ENCODE assay signal across 27 mouse cellular contexts in the genomic region with DNA sequence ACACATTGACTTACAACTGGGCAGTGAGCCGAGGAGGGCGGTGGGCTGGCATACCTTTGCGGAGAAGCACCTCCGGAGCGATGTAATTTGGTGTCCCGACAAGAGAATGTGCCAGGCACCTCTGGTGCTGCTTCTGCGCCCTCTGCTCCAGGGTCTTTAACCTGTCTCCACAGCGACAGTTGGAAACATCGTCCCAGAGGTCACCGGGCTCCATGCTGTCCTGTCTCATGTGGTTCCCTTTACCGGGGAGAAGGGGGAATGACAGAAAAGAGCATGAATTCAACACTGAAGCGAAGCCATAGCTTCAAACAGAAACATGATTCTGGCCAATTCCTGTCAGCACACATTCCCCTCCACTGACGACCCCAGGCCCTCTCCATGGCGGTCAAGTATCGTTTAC. TPM values are rescaled to one million over a fixed set of nuclear protein-coding genes. Genes with fewer than 3 reads are reported as not detected.
DNase-seq lines count a peak whose midpoint lies in the region; ATAC-seq lines count a peak whose summit lies in the region.
"Had no signal": no experiment of that assay in that cellular context is flagged by ENCODE, and none has a peak within 500 bp of the region (broad histone marks: within the 10 kb centered on the region; RNA-seq: fewer than 3 reads in every experiment).

No protein-coding gene starts in this region.

- no peaks in the 10 kb centered on the region for H3K9me3 ChIP-seq in embryonic facial prominence, embryonic 14.5 days (ENCODE audit: control insufficient read depth, low read length)
- H3K9me3 ChIP-seq in embryonic facial prominence, embryonic 10.5 days: no peaks in the 10 kb centered on the region
- H3K9me3 ChIP-seq in heart, embryonic 10.5 days: no peaks in the 10 kb centered on the region
- H3K9me3 ChIP-seq: embryonic facial prominence, embryonic 12.5 days; embryonic facial prominence, embryonic 15.5 days; forebrain, embryonic 13.5 days; forebrain, embryonic 15.5 days had no signal

- H3K4me1 ChIP-seq in embryonic facial prominence, embryonic 14.5 days (ENCODE audit: control insufficient read depth, insufficient read depth, low read length): no peaks in the 10 kb centered on the region
- no peaks in the 10 kb centered on the region for H3K4me1 ChIP-seq in embryonic facial prominence, embryonic 10.5 days
- no peaks in the 10 kb centered on the region for H3K4me1 ChIP-seq in heart, embryonic 10.5 days
- H3K4me1 ChIP-seq: embryonic facial prominence, embryonic 12.5 days; embryonic facial prominence, embryonic 15.5 days; forebrain, embryonic 13.5 days; forebrain, embryonic 15.5 days had no signal

- H3K9ac ChIP-seq in embryonic facial prominence, embryonic 14.5 days (ENCODE audit: low read depth, low read length): no peak overlapping the region
- H3K9ac ChIP-seq: embryonic facial prominence, embryonic 12.5 days; embryonic facial prominence, embryonic 15.5 days; forebrain, embryonic 13.5 days; forebrain, embryonic 15.5 days; forebrain, postnatal 0 days had no signal

- ATAC-seq in embryonic facial prominence, embryonic 14.5 days (ENCODE audit: low read depth): no peak
- ATAC-seq: CD4-positive, CD25-positive, alpha-beta regulatory T cell, adult 4 months; forebrain, embryonic 13.5 days; forebrain, embryonic 15.5 days; forebrain, postnatal 0 days had no signal

- peak; percentile 25 for DNase-seq in embryonic facial prominence, embryonic 14.5 days (ENCODE audit: low spot score)
- no peak for DNase-seq in embryonic facial prominence, embryonic 10.5 days (ENCODE audit: low spot score)
- peak; percentile 67 for DNase-seq in heart, embryonic 10.5 days (ENCODE audit: low spot score)
- no peak for DNase-seq in heart, postnatal 25 days (ENCODE audit: low spot score)
- DNase-seq in testis, postnatal 10 days (ENCODE audit: low spot score): peak; percentile 40
- no peak for DNase-seq in testis, postnatal 14 days (ENCODE audit: low spot score)
- DNase-seq: adrenal gland, adult 2 months; adrenal gland, postnatal 10 days; adrenal gland, postnatal 25 days; cerebellum, adult 11 months; cerebellum, adult 18-20 months; cerebellum, adult 8-10 months; cerebellum, adult 9-11 months; cerebellum, postnatal 36 days had no signal

- intact Hi-C loops in heart, postnatal 25 days (cut with DNase I): no loop called here

- H3K27ac ChIP-seq in embryonic facial prominence, embryonic 14.5 days (replicated peaks; ENCODE audit: low read depth, low read length): no peak overlapping the region
- H3K27ac ChIP-seq in embryonic facial prominence, embryonic 10.5 days (replicated peaks): no peak overlapping the region
- no peak overlapping the region for H3K27ac ChIP-seq in heart, embryonic 10.5 days
- H3K27ac ChIP-seq: embryonic facial prominence, embryonic 12.5 days; embryonic facial prominence, embryonic 15.5 days; forebrain, embryonic 13.5 days; forebrain, embryonic 15.5 days had no signal

- no peak overlapping the region for H3K4me3 ChIP-seq in embryonic facial prominence, embryonic 14.5 days (ENCODE audit: low read depth, low read length)
- H3K4me3 ChIP-seq in embryonic facial prominence, embryonic 10.5 days: no peak overlapping the region
- H3K4me3 ChIP-seq in heart, embryonic 10.5 days: no peak overlapping the region
- H3K4me3 ChIP-seq: embryonic facial prominence, embryonic 12.5 days; embryonic facial prominence, embryonic 15.5 days; erythroblast, embryonic 14.5 days; forebrain, embryonic 13.5 days; forebrain, embryonic 15.5 days had no signal

- H3K27me3 ChIP-seq in embryonic facial prominence, embryonic 14.5 days (replicated peaks; ENCODE audit: control insufficient read depth, insufficient read depth, low read length): no peaks in the 10 kb centered on the region
- H3K27me3 ChIP-seq in embryonic facial prominence, embryonic 10.5 days (replicated peaks; ENCODE audit: low read depth, poor library complexity, severe bottlenecking): no peaks in the 10 kb centered on the region
- H3K27me3 ChIP-seq in heart, embryonic 10.5 days (ENCODE audit: insufficient read depth, poor library complexity, severe bottlenecking): no peaks in the 10 kb centered on the region
- H3K27me3 ChIP-seq: CH12.LX; embryonic facial prominence, embryonic 12.5 days; embryonic facial prominence, embryonic 15.5 days; forebrain, embryonic 13.5 days; forebrain, embryonic 15.5 days had no signal

- 92% methylated on average over 15 of the region's 15 CpGs for WGBS in embryonic facial prominence, embryonic 14.5 days
- WGBS in embryonic facial prominence, embryonic 10.5 days: 89% methylated on average over 15 of the region's 15 CpGs
- 94% methylated on average over 15 of the region's 15 CpGs for WGBS in heart, embryonic 10.5 days

- peaks cover 85% of the 10 kb centered on the region for H3K36me3 ChIP-seq in embryonic facial prominence, embryonic 14.5 days (ENCODE audit: control insufficient read depth, insufficient read depth, low read length)
- peaks cover 90% of the 10 kb centered on the region for H3K36me3 ChIP-seq in embryonic facial prominence, embryonic 10.5 days (replicated peaks)
- peaks cover 83% of the 10 kb centered on the region for H3K36me3 ChIP-seq in heart, embryonic 10.5 days

- no peak overlapping the region for H3K4me2 ChIP-seq in embryonic facial prominence, embryonic 14.5 days (ENCODE audit: low read depth, low read length)
- H3K4me2 ChIP-seq: embryonic facial prominence, embryonic 12.5 days; embryonic facial prominence, embryonic 15.5 days; forebrain, embryonic 13.5 days; forebrain, embryonic 15.5 days had no signal

RNA-seq across cellular contexts. Expression of a gene that starts 30.8 kb away (rescaled TPM):
- polyA plus RNA-seq in embryonic facial prominence, embryonic 14.5 days (2014; fragmentation: Nextera tagmentation; extraction: Ambion mirVana): 23.0 and 26.5 TPM in 2 replicates
- 30.0 and 32.9 TPM in 2 replicates for polyA plus RNA-seq in embryonic facial prominence, embryonic 10.5 days (2016; fragmentation: Nextera tagmentation; extraction: Ambion mirVana)
- 23.5 and 24.9 TPM in 2 replicates for polyA plus RNA-seq in heart, embryonic 10.5 days (2016; fragmentation: Nextera tagmentation; extraction: Ambion mirVana)
- total RNA-seq in heart, postnatal 25 days (2021): 10 to 100 TPM; 11.2 to 11.9 TPM

RNA-seq across cellular contexts. Expression of a gene that starts 49.8 kb away (rescaled TPM):
- not detected in 2 replicates for polyA plus RNA-seq in embryonic facial prominence, embryonic 14.5 days (2014; fragmentation: Nextera tagmentation; extraction: Ambion mirVana)
- polyA plus RNA-seq in embryonic facial prominence, embryonic 10.5 days (2016; fragmentation: Nextera tagmentation; extraction: Ambion mirVana): not detected in 2 replicates
- not detected in 2 replicates for polyA plus RNA-seq in heart, embryonic 10.5 days (2016; fragmentation: Nextera tagmentation; extraction: Ambion mirVana)
- 1 to 10 TPM in 1 of 2 experiments, under 1 TPM in 1; 0.99 to 2.1 TPM for total RNA-seq in heart, postnatal 25 days (2021)
- total RNA-seq: adrenal gland, postnatal 25 days; CH12.LX; common myeloid progenitor, adult 5-6 weeks; ES-E14; forebrain, postnatal 0 days; MEL had no signal
- polyA plus RNA-seq: adrenal gland, adult 2 months; brain, embryonic 14.5 days; CD4-positive, CD25-positive, alpha-beta regulatory T cell, adult 4 months; embryonic facial prominence, embryonic 12.5 days; embryonic facial prominence, embryonic 15.5 days; forebrain, embryonic 11.5 days; forebrain, embryonic 13.5 days; forebrain, embryonic 15.5 days; forebrain, postnatal 0 days had no signal

Comparison
In these comparisons a context has a peak if more than half of its experiments do, and no peak if none do; other contexts are left out.
1. DNase-seq: peak in embryonic facial prominence, embryonic 14.5 days (single experiment), heart, embryonic 10.5 days (single experiment) and testis, postnatal 10 days (single experiment); none in embryonic facial prominence, embryonic 10.5 days (single experiment), heart, postnatal 25 days (single experiment) and testis, postnatal 14 days (single experiment).